Mouse (Mus musculus): Measurements from ENCODE around the gene Cbll1. TPM values are rescaled to one million over a fixed set of nuclear protein-coding genes. Genes with fewer than 3 reads are reported as not detected.
"Not testable (repeated sequence)": the region's sequence is repeated elsewhere in the genome, so short reads cannot be mapped to it uniquely, and the experiment has no call there.

Gene Cbll1
- polyA plus RNA-seq, 1 experiment from 2014 or later: 12.1 TPM

- Histone ChIP-seq H3K4me2 (no peak overlapping the region), H3K27ac (no peak overlapping the region), H3K9ac (no peak overlapping the region), H3K4me1 (no peaks in the 10 kb centered on the region), H3K36me3 (no peaks in the 10 kb centered on the region), H3K27me3 (replicated peaks) (no peaks in the 10 kb centered on the region), H3K4me3 (replicated peaks) (no peak overlapping the region), H3K9me3 (no peaks in the 10 kb centered on the region)
- WGBS: 76% methylated on average over 4 of the region's 4 CpGs
- ATAC-seq (ENCODE audit: insufficient read depth, low FRiP score, low read depth): no peak
Observed at GRCm38 (mm10) chr12:31462615-31463014, 36.8 kb downstream of the Cbll1 start.

- no peaks in the 10 kb centered on the region for H3K27me3 ChIP-seq (replicated peaks)
- 85% methylated on average over 9 of the region's 9 CpGs for WGBS
- H3K36me3 ChIP-seq: no peaks in the 10 kb centered on the region
- H3K9ac ChIP-seq: no peak overlapping the region
- no peaks in the 10 kb centered on the region for H3K4me1 ChIP-seq
- H3K4me3 ChIP-seq (replicated peaks): no peak overlapping the region
- H3K4me2 ChIP-seq: no peak overlapping the region
- no peak overlapping the region for H3K27ac ChIP-seq
- no peak for ATAC-seq (ENCODE audit: insufficient read depth, low FRiP score, low read depth)
- no peaks in the 10 kb centered on the region for H3K9me3 ChIP-seq
Observed at GRCm38 (mm10) chr12:31461371-31461770, 38.0 kb downstream of the Cbll1 start.

DNA sequence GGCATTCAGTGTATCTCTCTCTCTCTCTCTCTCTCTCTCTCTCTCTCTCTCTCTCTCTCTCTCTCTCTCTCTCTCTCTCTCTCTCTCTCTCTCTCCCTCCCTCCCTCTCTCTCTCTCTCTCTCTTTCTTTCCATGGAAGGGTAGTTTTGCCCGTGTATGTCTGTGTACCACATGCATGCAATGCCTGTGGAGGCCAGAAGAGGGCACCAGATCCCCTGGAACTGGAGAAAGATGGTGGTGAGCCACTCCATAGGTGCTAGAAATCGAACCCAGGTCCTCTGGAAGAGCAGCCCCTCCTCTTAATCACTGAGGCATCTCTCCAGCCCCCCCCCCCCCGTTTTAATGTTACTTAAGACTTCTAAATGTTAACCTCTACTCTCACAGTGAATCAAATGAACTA, 39.1 kb downstream of the Cbll1 start:
- H3K36me3 ChIP-seq; H3K27me3 ChIP-seq (replicated peaks); H3K4me3 ChIP-seq (replicated peaks); H3K9ac ChIP-seq; H3K9me3 ChIP-seq; H3K4me2 ChIP-seq; H3K4me1 ChIP-seq; H3K27ac ChIP-seq; ATAC-seq (ENCODE audit: insufficient read depth, low FRiP score, low read depth): not testable (repeated sequence)
- WGBS: 47% methylated on average over 3 of the region's 3 CpGs

DNA sequence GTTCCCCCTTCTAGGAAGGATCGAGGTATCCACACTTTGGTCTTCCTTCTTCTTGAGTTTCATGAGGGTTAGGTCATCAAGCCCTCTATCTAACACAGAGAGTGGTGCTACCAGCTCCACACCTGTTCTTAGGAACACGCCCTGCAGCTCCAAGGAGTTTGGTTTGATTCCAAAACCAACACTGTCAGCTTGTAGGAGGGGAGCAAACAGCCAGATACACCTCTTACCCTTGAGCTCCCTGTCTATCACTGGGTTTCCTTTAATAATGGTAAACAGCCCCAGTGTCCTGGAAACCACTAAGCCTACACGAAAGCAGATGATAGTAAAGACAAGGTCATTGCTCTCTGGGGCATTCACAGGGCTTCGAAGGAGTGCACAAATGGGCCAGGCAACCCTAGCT, 40.9 kb downstream of the Cbll1 start:
- H3K4me3 ChIP-seq (replicated peaks): no peak overlapping the region
- ATAC-seq (ENCODE audit: insufficient read depth, low FRiP score, low read depth): no peak
- 65% methylated on average over 4 of the region's 4 CpGs for WGBS
- H3K36me3 ChIP-seq: no peaks in the 10 kb centered on the region
- H3K27me3 ChIP-seq (replicated peaks): no peaks in the 10 kb centered on the region
- H3K4me2 ChIP-seq: no peak overlapping the region
- H3K27ac ChIP-seq: no peak overlapping the region
- H3K9me3 ChIP-seq: no peaks in the 10 kb centered on the region
- no peak overlapping the region for H3K9ac ChIP-seq
- no peaks in the 10 kb centered on the region for H3K4me1 ChIP-seq

GRCm38 (mm10) chr12:31456271-31456670, 43.1 kb downstream of the Cbll1 start:
- Histone ChIP-seq H3K9ac (no peak overlapping the region), H3K9me3 (no peaks in the 10 kb centered on the region), H3K4me1 (no peaks in the 10 kb centered on the region), H3K4me2 (no peak overlapping the region), H3K4me3 (replicated peaks) (no peak overlapping the region), H3K36me3 (no peaks in the 10 kb centered on the region), H3K27ac (no peak overlapping the region), H3K27me3 (replicated peaks) (no peaks in the 10 kb centered on the region)
- no peak for ATAC-seq (ENCODE audit: insufficient read depth, low FRiP score, low read depth)
- 86% methylated on average over 9 of the region's 9 CpGs for WGBS

- no peaks in the 10 kb centered on the region for H3K27me3 ChIP-seq (replicated peaks)
- H3K9ac ChIP-seq: no peak overlapping the region
- WGBS: 76% methylated on average over 3 of the region's 3 CpGs
- no peaks in the 10 kb centered on the region for H3K4me1 ChIP-seq
- ATAC-seq (ENCODE audit: insufficient read depth, low FRiP score, low read depth): no peak
- no peak overlapping the region for H3K4me3 ChIP-seq (replicated peaks)
- H3K4me2 ChIP-seq: no peak overlapping the region
- H3K36me3 ChIP-seq: no peaks in the 10 kb centered on the region
- no peaks in the 10 kb centered on the region for H3K9me3 ChIP-seq
- H3K27ac ChIP-seq: no peak overlapping the region
Observed at GRCm38 (mm10) chr12:31449341-31449740, 50.1 kb downstream of the Cbll1 start.

DNA sequence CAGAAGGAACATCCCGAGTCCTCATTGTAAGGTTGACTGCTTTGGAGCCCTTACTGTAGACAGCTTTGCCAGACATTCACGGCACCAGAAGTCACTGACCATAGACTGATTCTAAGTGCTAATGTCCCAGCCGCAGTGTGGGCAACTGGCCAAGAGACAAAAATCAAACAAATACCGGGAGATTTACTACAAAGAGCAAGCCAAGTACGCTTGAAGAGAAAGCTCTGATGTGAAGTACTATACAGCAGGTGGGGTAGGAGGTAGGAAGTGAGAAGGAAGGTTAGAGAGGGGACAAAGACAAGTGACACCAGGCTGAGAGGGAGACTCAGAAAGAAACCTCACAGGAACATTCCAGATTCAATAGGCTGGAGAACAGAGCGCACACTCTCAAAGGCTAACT, 54.6 kb downstream of the Cbll1 start:
- H3K9ac ChIP-seq: no peak overlapping the region
- no peaks in the 10 kb centered on the region for H3K4me1 ChIP-seq
- no peak overlapping the region for H3K4me3 ChIP-seq (replicated peaks)
- WGBS: 49% methylated on average over 6 of the region's 6 CpGs
- no peaks in the 10 kb centered on the region for H3K36me3 ChIP-seq
- H3K27ac ChIP-seq: no peak overlapping the region
- H3K9me3 ChIP-seq: no peaks in the 10 kb centered on the region
- no peaks in the 10 kb centered on the region for H3K27me3 ChIP-seq (replicated peaks)
- no peak for ATAC-seq (ENCODE audit: insufficient read depth, low FRiP score, low read depth)
- no peak overlapping the region for H3K4me2 ChIP-seq

GRCm38 (mm10) chr12:31444131-31444546, 55.3 kb downstream of the Cbll1 start:
- peak overlapping the region; percentile 46 for H3K4me2 ChIP-seq
- ATAC-seq (ENCODE audit: insufficient read depth, low FRiP score, low read depth): peak; percentile 53; the same call in 1 of the 2 replicates
- H3K36me3 ChIP-seq: no peaks in the 10 kb centered on the region
- WGBS: 1% methylated on average over 11 of the region's 11 CpGs
- H3K27me3 ChIP-seq (replicated peaks): no peaks in the 10 kb centered on the region
- 0 out of 2 replicates have a peak overlapping the region, but pooled peaks have one; percentile 7 for H3K4me3 ChIP-seq (replicated peaks)
- H3K9ac ChIP-seq: no peak overlapping the region
- H3K9me3 ChIP-seq: no peaks in the 10 kb centered on the region
- no peak overlapping the region for H3K27ac ChIP-seq
- no peaks in the 10 kb centered on the region for H3K4me1 ChIP-seq

GRCm38 (mm10) chr12:31439612-31440011, 59.8 kb downstream of the Cbll1 start:
- Histone ChIP-seq H3K4me2 (no peak overlapping the region), H3K9me3 (no peaks in the 10 kb centered on the region), H3K4me3 (replicated peaks) (no peak overlapping the region), H3K27ac (no peak overlapping the region), H3K9ac (no peak overlapping the region), H3K4me1 (no peaks in the 10 kb centered on the region), H3K27me3 (replicated peaks) (no peaks in the 10 kb centered on the region), H3K36me3 (no peaks in the 10 kb centered on the region)
- no peak for ATAC-seq (ENCODE audit: insufficient read depth, low FRiP score, low read depth)
- 67% methylated on average over 2 of the region's 2 CpGs for WGBS

DNA sequence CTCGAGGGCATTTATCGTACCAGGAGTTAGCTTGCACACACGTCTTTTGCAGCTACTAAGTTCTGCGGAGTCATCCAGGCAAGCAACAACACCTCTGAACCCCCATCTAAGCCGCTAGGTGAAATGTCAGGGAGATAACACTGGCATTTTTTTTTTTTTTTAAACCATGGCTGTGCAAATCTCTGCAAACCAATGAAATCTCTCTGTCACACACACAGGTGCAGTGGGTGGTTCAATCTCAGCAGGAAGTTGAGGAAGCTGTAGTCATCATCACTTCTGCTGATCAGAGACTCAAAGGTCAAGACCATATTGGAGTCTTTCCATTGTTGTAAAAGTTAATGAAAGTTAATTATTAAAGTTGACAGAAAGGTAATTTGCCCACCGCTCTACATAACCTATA, 61.6 kb downstream of the Cbll1 start:
- ATAC-seq (ENCODE audit: insufficient read depth, low FRiP score, low read depth): 0 out of 2 replicates have a peak, but pooled peaks have one; percentile 10
- no peaks in the 10 kb centered on the region for H3K9me3 ChIP-seq
- no peaks in the 10 kb centered on the region for H3K27me3 ChIP-seq (replicated peaks)
- 57% methylated on average over 6 of the region's 6 CpGs for WGBS
- no peak overlapping the region for H3K4me3 ChIP-seq (replicated peaks)
- no peaks in the 10 kb centered on the region for H3K4me1 ChIP-seq
- H3K9ac ChIP-seq: no peak overlapping the region
- no peak overlapping the region for H3K4me2 ChIP-seq
- H3K36me3 ChIP-seq: no peaks in the 10 kb centered on the region
- no peak overlapping the region for H3K27ac ChIP-seq

Other genes starting within 250 kb of the Cbll1 start
- gene Lamb1, start 234.4 kb downstream of the Cbll1 start, polyA plus RNA-seq (2015; fragmentation: Nextera tagmentation; extraction: Ambion mirVana): 83.4 and 94.1 TPM in 2 replicates
- 126 and 137 TPM in 2 replicates for gene Dld, start 148.2 kb downstream of the Cbll1 start, polyA plus RNA-seq (2015; fragmentation: Nextera tagmentation; extraction: Ambion mirVana)
- gene Slc26a3, start 108.7 kb downstream of the Cbll1 start, polyA plus RNA-seq (2015; fragmentation: Nextera tagmentation; extraction: Ambion mirVana): 2.5 and 3.6 TPM in 2 replicates
- gene Slc26a4, start 60.4 kb upstream of the Cbll1 start, polyA plus RNA-seq (2015; fragmentation: Nextera tagmentation; extraction: Ambion mirVana): 0.06 and 0.19 TPM in 2 replicates
- gene Bcap29, start 135.0 kb upstream of the Cbll1 start, polyA plus RNA-seq (2015; fragmentation: Nextera tagmentation; extraction: Ambion mirVana): 32.4 and 36.6 TPM in 2 replicates
- 10.0 and 12.1 TPM in 2 replicates for gene Dus4l, start 155.2 kb upstream of the Cbll1 start, polyA plus RNA-seq (2015; fragmentation: Nextera tagmentation; extraction: Ambion mirVana)
- gene Cog5, start 155.3 kb upstream of the Cbll1 start, polyA plus RNA-seq (2015; fragmentation: Nextera tagmentation; extraction: Ambion mirVana): 29.7 and 30.2 TPM in 2 replicates
- 3.2 and 5.6 TPM in 2 replicates for gene Gpr22, start 214.3 kb upstream of the Cbll1 start, polyA plus RNA-seq (2015; fragmentation: Nextera tagmentation; extraction: Ambion mirVana)